Mouse (Mus musculus) stomach, embryonic 16.5 days (tissue): Measurements from ENCODE around the gene Tgfbi. TPM values are rescaled to one million over a fixed set of nuclear protein-coding genes. Genes with fewer than 3 reads are reported as not detected.

Source experiments
- ATAC-seq: fragments of 200-750 bp; cut with Nextera tagmentation; 2 replicates; pipeline ENCODE4 v1.8.0; 2017; ENCODE audit warnings: moderate number of reproducible peaks, moderate TSS enrichment; ENCODE audit not compliant: insufficient read depth, low FRiP score
- H3K27ac ChIP-seq: fragments of 300-500 bp; sonication (generic); 2 replicates; pipeline ENCODE4 v1.5.1; 2014; ENCODE audit warnings: low read length
- H3K27me3 ChIP-seq: fragments of 300-500 bp; sonication (generic); 2 replicates; pipeline ENCODE4 v1.6.1; 2014; ENCODE audit warnings: low read length, control low read depth, mixed read lengths; ENCODE audit not compliant: control insufficient read depth, insufficient read depth
- H3K36me3 ChIP-seq: fragments of 300-500 bp; sonication (generic); 2 replicates; pipeline ENCODE4 v1.6.1; 2014; ENCODE audit warnings: low read length; ENCODE audit not compliant: control insufficient read depth, insufficient read depth
- H3K4me1 ChIP-seq: fragments of 300-500 bp; sonication (generic); 2 replicates; pipeline ENCODE4 v1.6.1; 2014; ENCODE audit warnings: low read length, control low read depth, mixed read lengths; ENCODE audit not compliant: control insufficient read depth, insufficient read depth
- H3K4me2 ChIP-seq: fragments of 300-500 bp; sonication (generic); 2 replicates; pipeline ENCODE4 v1.6.1; 2014; ENCODE audit warnings: low read depth, low read length, mixed read lengths
- H3K4me3 ChIP-seq: fragments of 300-500 bp; sonication (generic); replicated peaks from 2 replicates; pipeline ENCODE4 v1.5.1; 2014; ENCODE audit warnings: mild to moderate bottlenecking, low read length
- H3K9ac ChIP-seq: fragments of 300-500 bp; sonication (generic); 2 replicates; pipeline ENCODE4 v1.6.1; 2014; ENCODE audit warnings: low read length
- H3K9me3 ChIP-seq: fragments of 300-500 bp; sonication (generic); replicated peaks from 2 replicates; pipeline ENCODE4 v1.6.1; 2016; ENCODE audit warnings: low read length, control low read depth; ENCODE audit not compliant: control insufficient read depth
- WGBS: fragments of 180-500 bp; shearing (Covaris S2); extraction: QIAGEN DNeasy Blood & Tissue Kit; methylation state at CpG from one replicate; pipeline ENCODE4 v1.1.7; 2014; 5-methylcytosine and 5-hydroxymethylcytosine counted together
- polyA plus RNA-seq: library from polyadenylated mRNA; unstranded; fragments of >200 nt; fragmentation: Nextera tagmentation; extraction: Ambion mirVana; gene quantifications from 2 replicates; pipeline ENCODE4 v1.2.1, GENCODE M21; 2015

Gene Tgfbi
- polyA plus RNA-seq, 1 experiment from 2014 or later: 180 TPM

- Histone ChIP-seq H3K27ac (peak overlapping the region; percentile 38), H3K9me3 (no peaks in the 10 kb centered on the region), H3K36me3 (no peaks in the 10 kb centered on the region), H3K27me3 (no peaks in the 10 kb centered on the region), H3K4me2 (peak overlapping the region; percentile 23; the same call in 1 of the 2 replicates), H3K9ac (no peak overlapping the region), H3K4me1 (peaks cover 28% of the 10 kb centered on the region), H3K4me3 (no peak overlapping the region)
- ATAC-seq: no peak
- WGBS: 58% methylated on average over 4 of the region's 4 CpGs
Measured at GRCm38 (mm10) chr13:56681924-56682323, 72.6 kb downstream of the Tgfbi start.

GRCm38 (mm10) chr13:56682326-56682725 lies 73.0 kb downstream of the Tgfbi start:
- ATAC-seq: peak; percentile 49; the same call in 1 of the 2 replicates
- Histone ChIP-seq H3K4me3 (no peak overlapping the region), H3K9ac (no peak overlapping the region), H3K27me3 (no peaks in the 10 kb centered on the region), H3K27ac (peak overlapping the region; percentile 38), H3K36me3 (no peaks in the 10 kb centered on the region), H3K4me1 (peaks cover 28% of the 10 kb centered on the region), H3K4me2 (peak overlapping the region; percentile 23; the same call in 1 of the 2 replicates), H3K9me3 (no peaks in the 10 kb centered on the region)
- WGBS: 60% methylated on average over 17 of the region's 17 CpGs

GRCm38 (mm10) chr13:56683306-56683705 lies 74.0 kb downstream of the Tgfbi start:
- Histone ChIP-seq H3K4me1 (peaks cover 19% of the 10 kb centered on the region), H3K4me3 (no peak overlapping the region), H3K27me3 (no peaks in the 10 kb centered on the region), H3K4me2 (no peak overlapping the region), H3K27ac (no peak overlapping the region), H3K9ac (no peak overlapping the region), H3K9me3 (no peaks in the 10 kb centered on the region), H3K36me3 (no peaks in the 10 kb centered on the region)
- no peak for ATAC-seq
- WGBS: 81% methylated on average over 7 of the region's 7 CpGs

Other genes starting within 250 kb of the Tgfbi start
- not detected in 2 replicates for gene Gm3045, start 182.9 kb upstream of the Tgfbi start, polyA plus RNA-seq
- 0.11 and 0.14 TPM in 2 replicates for gene Slc25a48, start 171.2 kb upstream of the Tgfbi start, polyA plus RNA-seq
- not detected in 2 replicates for gene Il9, start 127.3 kb upstream of the Tgfbi start, polyA plus RNA-seq
- 1.6 and 1.9 TPM in 2 replicates for gene Fbxl21, start 87.1 kb upstream of the Tgfbi start, polyA plus RNA-seq
- 2.6 and 5.8 TPM in 2 replicates for gene Lect2, start 61.0 kb upstream of the Tgfbi start, polyA plus RNA-seq
- 26.7 and 27.8 TPM in 2 replicates for gene Smad5, start 93.5 kb downstream of the Tgfbi start, polyA plus RNA-seq
- 1.9 and 2.6 TPM in 2 replicates for gene Gm45623, start 144.3 kb downstream of the Tgfbi start, polyA plus RNA-seq